Mouse (Mus musculus): ENCODE data around the gene Tagln2. TPM values are rescaled to one million over a fixed set of nuclear protein-coding genes. Genes with fewer than 3 reads are reported as not detected.

The Tagln2 gene
- polyA plus RNA-seq, 1 experiment from 2014 or later, result 104 TPM

GRCm38 (mm10) chr1:172468301-172468877, 31.5 kb upstream of the Tagln2 start:
- DNase-seq, result no peak
- no peak overlapping the region for H3K4me3 ChIP-seq (ENCODE audit: low read depth, low read length)
- no peak overlapping the region for H3K9ac ChIP-seq (replicated peaks)
- no peak for ATAC-seq
- no peaks in the 10 kb centered on the region for H3K27me3 ChIP-seq (ENCODE audit: insufficient read depth, low read length)
- WGBS (ENCODE audit: insufficient replicate concordance), result 82% methylated on average over 11 of the region's 11 CpGs
- TF ChIP-seq EP300 (IDR thresholded peaks at IDR 0.05; ENCODE audit: low read depth), result no peak
- no peak overlapping the region for H3K4me2 ChIP-seq (ENCODE audit: low read depth, low read length)
- H3K36me3 ChIP-seq (replicated peaks; ENCODE audit: insufficient read depth, low read length), result no peaks in the 10 kb centered on the region
- 0 out of 2 replicates have a peak, but pooled peaks cover 7% of the 10 kb centered on the region for H3K4me1 ChIP-seq (ENCODE audit: insufficient read depth)
- H3K27ac ChIP-seq (ENCODE audit: low read depth), result no peak overlapping the region
- no peaks in the 10 kb centered on the region for H3K9me3 ChIP-seq (ENCODE audit: low read length)

GRCm38 (mm10) chr1:172469373-172469772, 30.5 kb upstream of the Tagln2 start:
- 63% methylated on average over 5 of the region's 5 CpGs for WGBS (ENCODE audit: insufficient replicate concordance)
- DNase-seq, result no peak

GRCm38 (mm10) chr1:172469810-172470448, 29.9 kb upstream of the Tagln2 start:
- Histone ChIP-seq H3K4me2 (ENCODE audit: low read depth, low read length) (no peak overlapping the region), H3K4me1 (ENCODE audit: insufficient read depth) (peaks cover 11% of the 10 kb centered on the region), H3K9ac (replicated peaks) (no peak overlapping the region), H3K27ac (ENCODE audit: low read depth) (no peak overlapping the region), H3K36me3 (replicated peaks; ENCODE audit: insufficient read depth, low read length) (no peaks in the 10 kb centered on the region), H3K9me3 (ENCODE audit: low read length) (no peaks in the 10 kb centered on the region), H3K4me3 (ENCODE audit: low read depth, low read length) (no peak overlapping the region), H3K27me3 (ENCODE audit: insufficient read depth, low read length) (no peaks in the 10 kb centered on the region)
- WGBS (ENCODE audit: insufficient replicate concordance), result 41% methylated on average over 8 of the region's 8 CpGs
- ATAC-seq, result no peak
- DNase-seq, result no peak
- TF ChIP-seq CTCF (IDR thresholded peaks at IDR 0.05; ENCODE audit: low read depth), result no peak

More at GRCm38 (mm10) chr1:172469373-172469772, 30.5 kb upstream of the Tagln2 start:
- no peak for TF ChIP-seq EP300 (IDR thresholded peaks at IDR 0.05; ENCODE audit: low read depth)
- no peak for TF ChIP-seq CTCF (IDR thresholded peaks at IDR 0.05; ENCODE audit: low read depth)
- ATAC-seq, result no peak
- H3K9me3 ChIP-seq (ENCODE audit: low read length), result no peaks in the 10 kb centered on the region
- no peaks in the 10 kb centered on the region for H3K27me3 ChIP-seq (ENCODE audit: insufficient read depth, low read length)
- H3K4me1 ChIP-seq (ENCODE audit: insufficient read depth), result peaks cover 6% of the 10 kb centered on the region; the same call in 1 of the 2 replicates
- no peak overlapping the region for H3K4me2 ChIP-seq (ENCODE audit: low read depth, low read length)
- H3K36me3 ChIP-seq (replicated peaks; ENCODE audit: insufficient read depth, low read length), result no peaks in the 10 kb centered on the region
- H3K4me3 ChIP-seq (ENCODE audit: low read depth, low read length), result no peak overlapping the region
- H3K9ac ChIP-seq (replicated peaks), result no peak overlapping the region
- H3K27ac ChIP-seq (ENCODE audit: low read depth), result no peak overlapping the region

- Histone ChIP-seq H3K4me3 (ENCODE audit: low read depth, low read length) (no peak overlapping the region), H3K9ac (replicated peaks) (no peak overlapping the region), H3K27ac (ENCODE audit: low read depth) (no peak overlapping the region), H3K4me1 (ENCODE audit: insufficient read depth) (peaks cover 19% of the 10 kb centered on the region), H3K9me3 (ENCODE audit: low read length) (no peaks in the 10 kb centered on the region), H3K36me3 (replicated peaks; ENCODE audit: insufficient read depth, low read length) (no peaks in the 10 kb centered on the region), H3K27me3 (ENCODE audit: insufficient read depth, low read length) (no peaks in the 10 kb centered on the region), H3K4me2 (ENCODE audit: low read depth, low read length) (no peak overlapping the region)
- no peak for ATAC-seq
- TF ChIP-seq EP300 (IDR thresholded peaks at IDR 0.05; ENCODE audit: low read depth), result no peak
- TF ChIP-seq CTCF (IDR thresholded peaks at IDR 0.05; ENCODE audit: low read depth), result no peak
- DNase-seq, result no peak
Measured at GRCm38 (mm10) chr1:172472909-172473308, 26.9 kb upstream of the Tagln2 start.

- no peak for TF ChIP-seq CTCF (IDR thresholded peaks at IDR 0.05; ENCODE audit: low read depth)
- no peak for TF ChIP-seq EP300 (IDR thresholded peaks at IDR 0.05; ENCODE audit: low read depth)
- DNase-seq, result no peak
- Histone ChIP-seq H3K9ac (replicated peaks) (no peak overlapping the region), H3K27me3 (ENCODE audit: insufficient read depth, low read length) (no peaks in the 10 kb centered on the region), H3K4me2 (ENCODE audit: low read depth, low read length) (no peak overlapping the region), H3K9me3 (ENCODE audit: low read length) (no peaks in the 10 kb centered on the region), H3K36me3 (replicated peaks; ENCODE audit: insufficient read depth, low read length) (no peaks in the 10 kb centered on the region), H3K27ac (ENCODE audit: low read depth) (no peak overlapping the region), H3K4me1 (ENCODE audit: insufficient read depth) (peaks cover 19% of the 10 kb centered on the region), H3K4me3 (ENCODE audit: low read depth, low read length) (no peak overlapping the region)
- 83% methylated on average over 3 of the region's 3 CpGs for WGBS (ENCODE audit: insufficient replicate concordance)
- no peak for ATAC-seq
Measured at GRCm38 (mm10) chr1:172474196-172474595, 25.7 kb upstream of the Tagln2 start.

- Histone ChIP-seq H3K9ac (replicated peaks) (no peak within 1 kb of the TSS), H3K4me1 (ENCODE audit: insufficient read depth) (peaks cover 15% of the 10 kb centered on the region), H3K9me3 (ENCODE audit: low read length) (no peaks in the 10 kb centered on the region), H3K27ac (ENCODE audit: low read depth) (0 out of 2 replicates have a peak within 1 kb of the TSS, but pooled peaks have one; percentile 34), H3K36me3 (replicated peaks; ENCODE audit: insufficient read depth, low read length) (no peaks in the 10 kb centered on the region), H3K27me3 (ENCODE audit: insufficient read depth, low read length) (no peaks in the 10 kb centered on the region), H3K4me2 (ENCODE audit: low read depth, low read length) (no peak within 1 kb of the TSS), H3K4me3 (ENCODE audit: low read depth, low read length) (no peak within 1 kb of the TSS)
- DNase-seq (peak; percentile 39), ATAC-seq (peak; percentile 79)
- TF ChIP-seq CTCF (IDR thresholded peaks at IDR 0.05; ENCODE audit: low read depth) (no peak), EP300 (IDR thresholded peaks at IDR 0.05; ENCODE audit: low read depth) (no peak)
- 16% methylated on average over 7 of the region's 7 CpGs for WGBS (ENCODE audit: insufficient replicate concordance)
Measured at GRCm38 (mm10) chr1:172475054-172475741, 24.6 kb upstream of the Tagln2 start, which contains the start of gene Slamf9. Gene Slamf9 (plus strand): TSS chr1:172475358.
